Mouse (Mus musculus) intestine, embryonic 14.5 days (tissue): ENCODE measurements around the gene Olfr544. TPM values are rescaled to one million over a fixed set of nuclear protein-coding genes. Genes with fewer than 3 reads are reported as not detected.

ENCODE experiments used
- ATAC-seq: fragments of 200-750 bp; cut with Nextera tagmentation; replicated peaks from 2 replicates; pipeline ENCODE4 v1.8.0; 2017; ENCODE audit warnings: low read depth, moderate number of reproducible peaks, moderate TSS enrichment, moderate library complexity; ENCODE audit not compliant: low FRiP score, low TSS enrichment
- DNase-seq: peaks from one replicate; pipeline ENCODE4 v3.0.0-alpha.2; 2018; ENCODE audit warnings: low spot score
- H3K27ac ChIP-seq: fragments of 300-500 bp; sonication (generic); 2 replicates; pipeline ENCODE4 v1.5.1; 2014; ENCODE audit warnings: low read depth, mild to moderate bottlenecking, control low read depth
- H3K27me3 ChIP-seq: fragments of 300-500 bp; sonication (generic); replicated peaks from 2 replicates; pipeline ENCODE4 v1.6.1; 2014; ENCODE audit warnings: low read length, control low read depth; ENCODE audit not compliant: control insufficient read depth, insufficient read depth
- H3K36me3 ChIP-seq: fragments of 300-500 bp; sonication (generic); 2 replicates; pipeline ENCODE4 v1.6.1; 2014; ENCODE audit warnings: low read length, control low read depth; ENCODE audit not compliant: control insufficient read depth, insufficient read depth
- H3K4me1 ChIP-seq: fragments of 300-500 bp; sonication (generic); replicated peaks from 2 replicates; pipeline ENCODE4 v1.6.1; 2014; ENCODE audit warnings: low read length, control low read depth, mixed read lengths; ENCODE audit not compliant: control insufficient read depth, insufficient read depth
- H3K4me2 ChIP-seq: fragments of 300-500 bp; sonication (generic); 2 replicates; pipeline ENCODE4 v1.6.1; 2014; ENCODE audit warnings: low read length
- H3K4me3 ChIP-seq: fragments of 300-500 bp; sonication (generic); 2 replicates; pipeline ENCODE4 v1.5.1; 2014; ENCODE audit warnings: low read depth, low read length, control low read depth, mixed read lengths
- H3K9ac ChIP-seq: fragments of 300-500 bp; sonication (generic); 2 replicates; pipeline ENCODE4 v1.6.1; 2014; ENCODE audit warnings: mild to moderate bottlenecking, low read length
- H3K9me3 ChIP-seq: fragments of 300-500 bp; sonication (generic); 2 replicates; pipeline ENCODE4 v1.6.1; 2016; ENCODE audit warnings: low read length, control low read depth; ENCODE audit not compliant: control insufficient read depth
- WGBS: fragments of 180-500 bp; shearing (Covaris S2); extraction: QIAGEN DNeasy Blood & Tissue Kit; methylation state at CpG from one replicate; pipeline ENCODE4 v1.1.7; 2014; 5-methylcytosine and 5-hydroxymethylcytosine counted together
- polyA plus RNA-seq: library from polyadenylated mRNA; unstranded; fragments of >200 nt; fragmentation: Nextera tagmentation; extraction: Ambion mirVana; gene quantifications from 2 replicates; pipeline ENCODE4 v1.2.1, GENCODE M21; 2014

Olfr544 gene
- 0.12 TPM in 1 of 2 replicates, not detected in the other for polyA plus RNA-seq

DNA sequence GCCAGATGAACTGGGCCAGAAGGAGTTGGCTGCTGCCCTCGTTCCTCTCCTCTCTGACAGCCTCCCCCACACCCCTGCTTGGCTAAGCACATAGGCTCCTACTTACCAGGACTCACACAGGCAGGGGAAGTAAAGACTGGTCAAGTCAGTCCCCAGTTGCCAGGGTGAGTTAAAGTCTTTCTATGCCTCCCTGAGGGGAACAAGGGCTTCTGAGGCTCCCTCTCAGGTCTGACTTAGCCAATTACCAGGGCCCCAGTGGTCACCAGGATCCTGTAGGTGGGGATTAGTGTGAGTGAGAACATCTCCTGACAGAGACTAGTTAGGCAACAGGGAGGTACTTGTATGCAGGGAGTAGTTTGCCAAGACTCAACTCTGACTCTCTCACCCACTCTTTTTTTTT, at the start of gene Olfr544:
Gene Olfr544 (minus strand): TSS at position 153 of the 400 bp plus-strand sequence.
- ATAC-seq, result no peak
- H3K4me2 ChIP-seq, result no peak within 1 kb of the TSS
- no peaks in the 10 kb centered on the region for H3K9me3 ChIP-seq
- no peak for DNase-seq
- H3K27me3 ChIP-seq, result no peaks in the 10 kb centered on the region
- no peak within 1 kb of the TSS for H3K27ac ChIP-seq
- H3K4me3 ChIP-seq, result no peak within 1 kb of the TSS
- WGBS, result 60% methylated on average over 1 of the region's 1 CpGs
- H3K4me1 ChIP-seq, result no peaks in the 10 kb centered on the region
- no peak within 1 kb of the TSS for H3K9ac ChIP-seq
- no peaks in the 10 kb centered on the region for H3K36me3 ChIP-seq

- no peak within 1 kb of the TSS for H3K27ac ChIP-seq
- 74% methylated on average over 1 of the region's 1 CpGs for WGBS
- ATAC-seq (no peak), DNase-seq (no peak)
- no peaks in the 10 kb centered on the region for H3K27me3 ChIP-seq
- no peaks in the 10 kb centered on the region for H3K36me3 ChIP-seq
- no peaks in the 10 kb centered on the region for H3K9me3 ChIP-seq
- no peak within 1 kb of the TSS for H3K4me2 ChIP-seq
- H3K9ac ChIP-seq, result no peak within 1 kb of the TSS
- no peak within 1 kb of the TSS for H3K4me3 ChIP-seq
- H3K4me1 ChIP-seq, result no peaks in the 10 kb centered on the region
Measured at GRCm38 (mm10) chr7:102534449-102534848, 46.3 kb upstream of the Olfr544 start, which contains the start of gene Olfr547. TSS of gene Olfr547 (plus strand) at chr7:102534749.

GRCm38 (mm10) chr7:102529052-102529451, 40.9 kb upstream of the Olfr544 start:
- Histone ChIP-seq H3K36me3 (no peaks in the 10 kb centered on the region), H3K9me3 (no peaks in the 10 kb centered on the region), H3K4me1 (no peaks in the 10 kb centered on the region), H3K4me2 (no peak overlapping the region), H3K27ac (no peak overlapping the region), H3K27me3 (no peaks in the 10 kb centered on the region), H3K9ac (no peak overlapping the region), H3K4me3 (no peak overlapping the region)
- ATAC-seq (no peak), DNase-seq (no peak)
- 78% methylated on average over 1 of the region's 1 CpGs for WGBS

GRCm38 (mm10) chr7:102517051-102517335, 28.9 kb upstream of the Olfr544 start:
- no peaks in the 10 kb centered on the region for H3K27me3 ChIP-seq
- WGBS, result 91% methylated on average over 2 of the region's 2 CpGs
- H3K9ac ChIP-seq, result no peak overlapping the region
- ATAC-seq (no peak), DNase-seq (no peak)
- H3K9me3 ChIP-seq, result no peaks in the 10 kb centered on the region
- no peak overlapping the region for H3K4me2 ChIP-seq
- no peaks in the 10 kb centered on the region for H3K36me3 ChIP-seq
- no peaks in the 10 kb centered on the region for H3K4me1 ChIP-seq
- H3K27ac ChIP-seq, result no peak overlapping the region
- no peak overlapping the region for H3K4me3 ChIP-seq

- Histone ChIP-seq H3K27ac (no peak overlapping the region), H3K36me3 (no peaks in the 10 kb centered on the region), H3K27me3 (no peaks in the 10 kb centered on the region), H3K4me2 (no peak overlapping the region), H3K9ac (no peak overlapping the region), H3K9me3 (no peaks in the 10 kb centered on the region), H3K4me1 (no peaks in the 10 kb centered on the region), H3K4me3 (no peak overlapping the region)
- no peak for DNase-seq
- no peak for ATAC-seq
- 76% methylated on average over 10 of the region's 10 CpGs for WGBS
Measured at GRCm38 (mm10) chr7:102516261-102517050, 28.3 kb upstream of the Olfr544 start.

DNA sequence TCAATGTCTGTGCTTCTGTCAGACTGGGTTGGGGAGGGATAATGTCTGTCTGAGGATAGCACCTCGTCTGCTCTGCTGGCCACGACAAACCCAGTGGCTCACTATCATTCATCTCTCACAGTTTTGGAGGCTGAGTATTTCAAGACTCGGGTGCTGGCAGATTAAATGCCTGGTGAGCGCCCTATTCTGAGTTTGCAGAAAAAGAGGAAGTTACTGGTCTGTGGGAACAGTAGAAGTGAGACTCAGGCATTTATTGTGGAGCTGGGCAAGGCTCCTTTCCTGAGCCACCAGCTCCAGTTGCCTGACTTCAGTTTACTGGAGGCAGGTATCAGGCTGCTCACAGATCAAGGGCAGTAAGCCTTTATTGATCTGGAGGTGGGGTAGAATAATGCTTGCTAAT, 26.0 kb upstream of the Olfr544 start:
- Histone ChIP-seq H3K9me3 (no peaks in the 10 kb centered on the region), H3K27ac (no peak overlapping the region), H3K36me3 (no peaks in the 10 kb centered on the region), H3K27me3 (no peaks in the 10 kb centered on the region), H3K4me3 (no peak overlapping the region), H3K4me1 (no peaks in the 10 kb centered on the region), H3K9ac (no peak overlapping the region), H3K4me2 (no peak overlapping the region)
- no peak for DNase-seq
- whole genome bisulfite sequencing, result 63% methylated on average over 4 of the region's 4 CpGs
- ATAC-seq, result no peak

DNA sequence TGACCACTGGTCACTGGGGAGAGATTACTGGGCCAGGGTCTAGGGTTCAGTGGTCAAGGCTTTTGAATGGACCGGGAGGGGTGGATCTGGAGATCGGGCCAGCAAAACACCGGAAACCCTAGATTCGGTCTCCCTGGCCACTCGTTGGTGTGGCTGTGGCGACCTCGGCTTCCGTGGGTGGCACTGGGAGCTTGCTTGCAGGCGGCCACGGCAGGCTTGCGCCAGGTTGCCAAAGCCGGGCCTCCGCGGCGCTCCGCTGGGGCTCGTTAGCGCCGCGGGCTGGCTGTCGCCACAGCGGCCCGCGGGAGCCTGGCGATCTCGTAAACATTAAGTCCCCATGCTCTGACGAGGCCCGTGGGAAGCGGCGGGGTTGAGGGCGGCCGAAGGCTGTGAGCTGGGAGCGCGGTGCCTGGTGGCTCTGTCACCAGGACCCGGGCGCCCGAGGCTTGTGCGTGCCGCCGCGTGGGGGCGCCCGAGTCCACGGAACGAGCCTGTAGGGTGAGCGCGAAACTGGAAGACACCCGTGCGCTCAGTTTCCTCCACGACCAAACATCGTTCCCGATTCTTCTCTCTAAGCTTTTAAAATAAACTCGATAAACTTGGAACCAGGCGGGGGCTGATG, 24.8 kb upstream of the Olfr544 start:
- Histone ChIP-seq H3K36me3 (no peaks in the 10 kb centered on the region), H3K9ac (peak overlapping the region; percentile 60), H3K9me3 (no peaks in the 10 kb centered on the region), H3K27me3 (no peaks in the 10 kb centered on the region), H3K27ac (no peak overlapping the region), H3K4me2 (peak overlapping the region; percentile 93), H3K4me3 (peak overlapping the region; percentile 41), H3K4me1 (no peaks in the 10 kb centered on the region)
- DNase-seq, result peak; percentile 95
- peak; percentile 95 for ATAC-seq
- WGBS, result 1% methylated on average over 54 of the region's 54 CpGs

DNA sequence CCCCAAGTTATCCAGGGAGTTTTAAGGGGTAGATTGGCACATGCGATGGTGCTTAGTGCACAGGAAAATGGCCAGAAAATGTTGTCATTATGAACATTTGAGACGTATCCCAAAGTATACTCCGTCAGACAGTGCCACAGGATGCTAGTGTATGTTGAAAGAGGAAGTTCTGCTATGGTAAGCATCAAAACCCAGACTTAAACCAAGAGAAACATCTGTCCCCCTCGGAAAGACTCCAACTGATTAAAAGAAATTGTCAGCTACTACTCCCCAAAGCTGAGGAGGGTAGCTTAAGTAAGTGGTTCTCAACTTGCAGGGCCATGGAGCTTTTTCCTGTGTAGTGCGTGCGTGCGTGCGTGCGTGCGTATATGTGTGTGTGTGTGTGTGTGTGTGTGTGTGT, 23.8 kb upstream of the Olfr544 start:
- no peaks in the 10 kb centered on the region for H3K36me3 ChIP-seq
- no peak overlapping the region for H3K4me3 ChIP-seq
- no peak overlapping the region for H3K9ac ChIP-seq
- ATAC-seq (no peak), DNase-seq (no peak)
- no peaks in the 10 kb centered on the region for H3K4me1 ChIP-seq
- H3K4me2 ChIP-seq, result no peak overlapping the region
- H3K9me3 ChIP-seq, result no peaks in the 10 kb centered on the region
- WGBS, result 89% methylated on average over 10 of the region's 10 CpGs
- H3K27ac ChIP-seq, result no peak overlapping the region
- no peaks in the 10 kb centered on the region for H3K27me3 ChIP-seq

DNA sequence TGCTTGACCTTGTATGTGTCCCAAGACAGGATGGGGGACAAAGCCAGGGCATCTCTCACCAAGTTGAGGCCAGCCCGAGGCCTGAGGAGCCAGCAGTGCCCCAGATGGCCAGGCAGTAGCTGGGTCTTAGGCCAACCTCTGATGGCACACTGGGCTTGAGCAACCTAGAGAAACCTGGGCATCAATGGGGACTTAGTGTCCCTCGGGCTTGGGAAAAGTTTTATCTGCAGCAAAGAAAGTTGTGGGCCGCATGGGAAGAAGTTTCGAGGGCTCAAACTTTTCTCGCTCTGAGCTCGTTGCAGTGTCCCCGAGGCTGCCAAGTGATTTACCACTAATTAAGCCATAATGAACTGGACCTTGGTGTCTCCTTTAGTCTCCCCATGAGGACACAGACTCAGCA, 21.6 kb upstream of the Olfr544 start:
- Histone ChIP-seq H3K4me3 (no peak overlapping the region), H3K4me2 (no peak overlapping the region), H3K27me3 (no peaks in the 10 kb centered on the region), H3K9ac (no peak overlapping the region), H3K36me3 (no peaks in the 10 kb centered on the region), H3K27ac (no peak overlapping the region), H3K4me1 (no peaks in the 10 kb centered on the region), H3K9me3 (no peaks in the 10 kb centered on the region)
- DNase-seq (no peak), ATAC-seq (no peak)
- 80% methylated on average over 7 of the region's 7 CpGs for WGBS
